Mouse (Mus musculus): ENCODE data around the gene Fgfr4. TPM values are rescaled to one million over a fixed set of nuclear protein-coding genes. Genes with fewer than 3 reads are reported as not detected.

Gene Fgfr4
- total and polyA plus RNA-seq, 3 experiments: 0.05 TPM; not detected in 2

- peaks cover 29% of the 10 kb centered on the region for H3K27me3 ChIP-seq (ENCODE audit: insufficient read depth, low read length)
- no peaks in the 10 kb centered on the region for H3K9me3 ChIP-seq (replicated peaks)
- peaks cover 8% of the 10 kb centered on the region; the same call in 1 of the 2 replicates for H3K4me1 ChIP-seq (ENCODE audit: insufficient read depth, low read depth, low read length)
- ATAC-seq (ENCODE audit: extremely low read depth, insufficient number of reproducible peaks, low FRiP score, poor library complexity, severe bottlenecking) (no peak), DNase-seq (ENCODE audit: low spot score) (no peak)
- no peak for TF ChIP-seq GATA1 (IDR thresholded peaks at IDR 0.05; ENCODE audit: borderline replicate concordance, low read length)
- TF ChIP-seq POLR2AphosphoS5 (IDR thresholded peaks at IDR 0.05; ENCODE audit: insufficient replicate concordance, low read depth, low read length): no peak
- TF ChIP-seq TAL1 (conservative IDR thresholded peaks at IDR 0.05; ENCODE audit: low read depth, low read length): no peak
- no peak for TF ChIP-seq CTCF (IDR thresholded peaks at IDR 0.05; ENCODE audit: low read depth, low read length)
- no peak for TF ChIP-seq GATA2 (IDR thresholded peaks at IDR 0.05; ENCODE audit: borderline replicate concordance, low read depth, low read length)
- H3K36me3 ChIP-seq (replicated peaks): no peaks in the 10 kb centered on the region
- H3K4me3 ChIP-seq (ENCODE audit: low read depth, low read length): no peak overlapping the region
These were observed 9.9 kb downstream of the Fgfr4 start for GRCm38 (mm10) chr13:55162365-55162764.

GRCm38 (mm10) chr13:55163553-55163952 is 11.1 kb downstream of the Fgfr4 start:
- H3K27me3 ChIP-seq (ENCODE audit: insufficient read depth, low read length): peaks cover 33% of the 10 kb centered on the region
- no peak for ATAC-seq (ENCODE audit: extremely low read depth, insufficient number of reproducible peaks, low FRiP score, poor library complexity, severe bottlenecking)

GRCm38 (mm10) chr13:55165831-55166339 is 13.4 kb downstream of the Fgfr4 start:
- Histone ChIP-seq H3K9me3 (replicated peaks) (no peaks in the 10 kb centered on the region), H3K4me3 (ENCODE audit: low read depth, low read length) (no peak overlapping the region), H3K27me3 (ENCODE audit: insufficient read depth, low read length) (peaks cover 34% of the 10 kb centered on the region), H3K36me3 (replicated peaks) (no peaks in the 10 kb centered on the region), H3K4me1 (ENCODE audit: insufficient read depth, low read depth, low read length) (peaks cover 8% of the 10 kb centered on the region; the same call in 1 of the 2 replicates)
- no peak for DNase-seq (ENCODE audit: low spot score)
- no peak for TF ChIP-seq GATA2 (IDR thresholded peaks at IDR 0.05; ENCODE audit: borderline replicate concordance, low read depth, low read length)
- no peak for TF ChIP-seq POLR2AphosphoS5 (IDR thresholded peaks at IDR 0.05; ENCODE audit: insufficient replicate concordance, low read depth, low read length)
- TF ChIP-seq GATA1 (IDR thresholded peaks at IDR 0.05; ENCODE audit: borderline replicate concordance, low read length): no peak
- no peak for TF ChIP-seq CTCF (IDR thresholded peaks at IDR 0.05; ENCODE audit: low read depth, low read length)
- TF ChIP-seq TAL1 (conservative IDR thresholded peaks at IDR 0.05; ENCODE audit: low read depth, low read length): no peak
- no peak for ATAC-seq (ENCODE audit: extremely low read depth, insufficient number of reproducible peaks, low FRiP score, poor library complexity, severe bottlenecking)

More at GRCm38 (mm10) chr13:55163553-55163952, 11.1 kb downstream of the Fgfr4 start:
- H3K4me3 ChIP-seq (ENCODE audit: low read depth, low read length): no peak overlapping the region
- TF ChIP-seq CTCF (IDR thresholded peaks at IDR 0.05; ENCODE audit: low read depth, low read length) (no peak), GATA1 (IDR thresholded peaks at IDR 0.05; ENCODE audit: borderline replicate concordance, low read length) (no peak), TAL1 (conservative IDR thresholded peaks at IDR 0.05; ENCODE audit: low read depth, low read length) (no peak), POLR2AphosphoS5 (IDR thresholded peaks at IDR 0.05; ENCODE audit: insufficient replicate concordance, low read depth, low read length) (no peak), GATA2 (IDR thresholded peaks at IDR 0.05; ENCODE audit: borderline replicate concordance, low read depth, low read length) (no peak)
- DNase-seq (ENCODE audit: low spot score): no peak
- peaks cover 8% of the 10 kb centered on the region; the same call in 1 of the 2 replicates for H3K4me1 ChIP-seq (ENCODE audit: insufficient read depth, low read depth, low read length)
- H3K36me3 ChIP-seq (replicated peaks): no peaks in the 10 kb centered on the region
- no peaks in the 10 kb centered on the region for H3K9me3 ChIP-seq (replicated peaks)

- DNase-seq (ENCODE audit: low spot score): no peak
- no peak for ATAC-seq (ENCODE audit: extremely low read depth, insufficient number of reproducible peaks, low FRiP score, poor library complexity, severe bottlenecking)
- no peaks in the 10 kb centered on the region for H3K36me3 ChIP-seq (replicated peaks)
- no peak for TF ChIP-seq GATA2 (IDR thresholded peaks at IDR 0.05; ENCODE audit: borderline replicate concordance, low read depth, low read length)
- TF ChIP-seq CTCF (IDR thresholded peaks at IDR 0.05; ENCODE audit: low read depth, low read length): no peak
- no peak for TF ChIP-seq POLR2AphosphoS5 (IDR thresholded peaks at IDR 0.05; ENCODE audit: insufficient replicate concordance, low read depth, low read length)
- no peak for TF ChIP-seq GATA1 (IDR thresholded peaks at IDR 0.05; ENCODE audit: borderline replicate concordance, low read length)
- peaks cover 32% of the 10 kb centered on the region for H3K27me3 ChIP-seq (ENCODE audit: insufficient read depth, low read length)
- H3K9me3 ChIP-seq (replicated peaks): no peaks in the 10 kb centered on the region
- H3K4me3 ChIP-seq (ENCODE audit: low read depth, low read length): no peak overlapping the region
- H3K4me1 ChIP-seq (ENCODE audit: insufficient read depth, low read depth, low read length): peaks cover 8% of the 10 kb centered on the region
These were observed 14.6 kb downstream of the Fgfr4 start for GRCm38 (mm10) chr13:55166806-55167725.

- DNase-seq (ENCODE audit: low spot score): no peak
These were observed 15.4 kb downstream of the Fgfr4 start for GRCm38 (mm10) chr13:55167798-55168197.

GRCm38 (mm10) chr13:55168255-55168654 is 15.8 kb downstream of the Fgfr4 start:
- DNase-seq (ENCODE audit: low spot score) (no peak), ATAC-seq (ENCODE audit: extremely low read depth, insufficient number of reproducible peaks, low FRiP score, poor library complexity, severe bottlenecking) (no peak)
- no peak for TF ChIP-seq GATA2 (IDR thresholded peaks at IDR 0.05; ENCODE audit: borderline replicate concordance, low read depth, low read length)
- no peak for TF ChIP-seq POLR2AphosphoS5 (IDR thresholded peaks at IDR 0.05; ENCODE audit: insufficient replicate concordance, low read depth, low read length)
- no peak for TF ChIP-seq TAL1 (conservative IDR thresholded peaks at IDR 0.05; ENCODE audit: low read depth, low read length)
- TF ChIP-seq GATA1 (IDR thresholded peaks at IDR 0.05; ENCODE audit: borderline replicate concordance, low read length): no peak
- TF ChIP-seq CTCF (IDR thresholded peaks at IDR 0.05; ENCODE audit: low read depth, low read length): no peak
- peaks cover 39% of the 10 kb centered on the region for H3K27me3 ChIP-seq (ENCODE audit: insufficient read depth, low read length)
- H3K36me3 ChIP-seq (replicated peaks): no peaks in the 10 kb centered on the region
- H3K4me3 ChIP-seq (ENCODE audit: low read depth, low read length): no peak overlapping the region
- H3K9me3 ChIP-seq (replicated peaks): no peaks in the 10 kb centered on the region
- H3K4me1 ChIP-seq (ENCODE audit: insufficient read depth, low read depth, low read length): peaks cover 8% of the 10 kb centered on the region

More at GRCm38 (mm10) chr13:55167798-55168197, 15.4 kb downstream of the Fgfr4 start:
- H3K4me3 ChIP-seq (ENCODE audit: low read depth, low read length): no peak overlapping the region
- peaks cover 8% of the 10 kb centered on the region for H3K4me1 ChIP-seq (ENCODE audit: insufficient read depth, low read depth, low read length)
- peaks cover 39% of the 10 kb centered on the region for H3K27me3 ChIP-seq (ENCODE audit: insufficient read depth, low read length)
- TF ChIP-seq CTCF (IDR thresholded peaks at IDR 0.05; ENCODE audit: low read depth, low read length): no peak
- TF ChIP-seq GATA2 (IDR thresholded peaks at IDR 0.05; ENCODE audit: borderline replicate concordance, low read depth, low read length): no peak
- TF ChIP-seq GATA1 (IDR thresholded peaks at IDR 0.05; ENCODE audit: borderline replicate concordance, low read length): no peak
- no peak for TF ChIP-seq TAL1 (conservative IDR thresholded peaks at IDR 0.05; ENCODE audit: low read depth, low read length)
- no peak for TF ChIP-seq POLR2AphosphoS5 (IDR thresholded peaks at IDR 0.05; ENCODE audit: insufficient replicate concordance, low read depth, low read length)
- no peaks in the 10 kb centered on the region for H3K36me3 ChIP-seq (replicated peaks)
- no peak for ATAC-seq (ENCODE audit: extremely low read depth, insufficient number of reproducible peaks, low FRiP score, poor library complexity, severe bottlenecking)
- no peaks in the 10 kb centered on the region for H3K9me3 ChIP-seq (replicated peaks)

Data from G1E (cell line).